Mouse (Mus musculus) forebrain, postnatal 0 days (tissue): ENCODE measurements around the gene Mast3. TPM values are rescaled to one million over a fixed set of nuclear protein-coding genes. Genes with fewer than 3 reads are reported as not detected.

Experiments
- ATAC-seq: fragments of 200-750 bp; cut with Nextera tagmentation; 2 replicates; pipeline ENCODE4 v1.8.0; 2017; ENCODE audit warnings: mild to moderate bottlenecking, moderate library complexity
- DNase-seq: peaks from one replicate; pipeline ENCODE4 v3.0.0-alpha.2; 2015
- H3K27ac ChIP-seq: fragments of 300-500 bp; sonication (generic); 2 replicates; pipeline ENCODE4 v1.5.1; 2014; ENCODE audit warnings: low read depth, mild to moderate bottlenecking, antibody characterized with exemption, low read length, moderate library complexity, mixed read lengths
- H3K27me3 ChIP-seq: fragments of 300-500 bp; sonication (generic); 2 replicates; pipeline ENCODE4 v1.6.1; 2014; ENCODE audit warnings: mild to moderate bottlenecking, low read length, mixed read lengths; ENCODE audit not compliant: insufficient read depth
- H3K36me3 ChIP-seq: fragments of 300-500 bp; sonication (generic); 2 replicates; pipeline ENCODE4 v1.6.1; 2014; ENCODE audit warnings: mild to moderate bottlenecking, moderate library complexity; ENCODE audit not compliant: insufficient read depth
- H3K4me1 ChIP-seq: fragments of 300-500 bp; sonication (generic); 2 replicates; pipeline ENCODE4 v1.6.1; 2014; ENCODE audit warnings: antibody characterized with exemption; ENCODE audit not compliant: insufficient read depth
- H3K4me2 ChIP-seq: fragments of 300-500 bp; sonication (generic); 2 replicates; pipeline ENCODE4 v1.6.1; 2014; ENCODE audit warnings: low read depth, mild to moderate bottlenecking, moderate library complexity
- H3K4me3 ChIP-seq: fragments of 300-500 bp; sonication (generic); 2 replicates; pipeline ENCODE4 v1.5.1; 2014; ENCODE audit warnings: low read depth, low read length, mixed read lengths
- H3K9ac ChIP-seq: fragments of 300-500 bp; sonication (generic); 2 replicates; pipeline ENCODE4 v1.6.1; 2014; ENCODE audit warnings: mild to moderate bottlenecking
- H3K9me3 ChIP-seq: fragments of 300-500 bp; sonication (generic); 2 replicates; pipeline ENCODE4 v1.6.1; 2016; ENCODE audit warnings: low read length
- CTCF ChIP-seq: sonication (generic); IDR thresholded peaks from 2 replicates; pipeline ENCODE4 v1.5.1; 2016; ENCODE audit warnings: antibody characterized with exemption, control low read depth, low read depth
- WGBS: fragments of 180-500 bp; shearing (Covaris S2); extraction: QIAGEN DNeasy Blood & Tissue Kit; methylation state at CpG from one replicate; pipeline ENCODE4 v1.1.7; 2014; 5-methylcytosine and 5-hydroxymethylcytosine counted together
- polyA plus RNA-seq: library from polyadenylated mRNA; unstranded; fragments of >200 nt; fragmentation: Nextera tagmentation; extraction: Ambion mirVana; gene quantifications from 2 replicates; pipeline ENCODE4 v1.2.1, GENCODE M21; 2015
- total RNA-seq: library from RNA; depleted of rRNA; stranded (reverse); fragments of >200 nt; gene quantifications from 2 replicates; pipeline ENCODE4 v1.2.3, GENCODE M21; 2014

Mast3 gene
- total and polyA plus RNA-seq, 2 experiments from 2014 or later, result 25.2 to 60.0 TPM

GRCm38 (mm10) chr8:70772890-70773289 lies 32.0 kb downstream of the Mast3 start:
- Histone ChIP-seq H3K4me1 (peaks cover 20% of the 10 kb centered on the region), H3K27me3 (no peaks in the 10 kb centered on the region), H3K36me3 (peaks cover 62% of the 10 kb centered on the region), H3K4me2 (no peak overlapping the region), H3K27ac (no peak overlapping the region), H3K9me3 (no peaks in the 10 kb centered on the region), H3K4me3 (no peak overlapping the region), H3K9ac (peak overlapping the region; percentile 100; the same call in 1 of the 2 replicates)
- ATAC-seq (no peak), DNase-seq (no peak)
- no peak for TF ChIP-seq CTCF
- 87% methylated on average over 9 of the region's 9 CpGs for WGBS

GRCm38 (mm10) chr8:70772075-70772474 lies 32.8 kb downstream of the Mast3 start:
- DNase-seq, result no peak
- H3K9me3 ChIP-seq, result no peaks in the 10 kb centered on the region

GRCm38 (mm10) chr8:70771217-70771616 lies 33.6 kb downstream of the Mast3 start:
- peaks cover 71% of the 10 kb centered on the region for H3K36me3 ChIP-seq
- WGBS, result 89% methylated on average over 7 of the region's 7 CpGs
- H3K4me1 ChIP-seq, result peaks cover 20% of the 10 kb centered on the region; the same call in 1 of the 2 replicates
- H3K27ac ChIP-seq, result no peak overlapping the region
- no peak for TF ChIP-seq CTCF
- DNase-seq (no peak), ATAC-seq (no peak)
- H3K9me3 ChIP-seq, result no peaks in the 10 kb centered on the region
- H3K27me3 ChIP-seq, result no peaks in the 10 kb centered on the region
- H3K9ac ChIP-seq, result no peak overlapping the region
- H3K4me3 ChIP-seq, result no peak overlapping the region
- H3K4me2 ChIP-seq, result no peak overlapping the region

More at GRCm38 (mm10) chr8:70772075-70772474, 32.8 kb downstream of the Mast3 start:
- Histone ChIP-seq H3K4me1 (peaks cover 16% of the 10 kb centered on the region; the same call in 1 of the 2 replicates), H3K4me2 (no peak overlapping the region), H3K4me3 (no peak overlapping the region), H3K36me3 (peaks cover 70% of the 10 kb centered on the region), H3K9ac (no peak overlapping the region), H3K27ac (no peak overlapping the region), H3K27me3 (no peaks in the 10 kb centered on the region)
- WGBS, result 93% methylated on average over 13 of the region's 13 CpGs
- no peak for TF ChIP-seq CTCF
- ATAC-seq, result no peak

GRCm38 (mm10) chr8:70770748-70771147 lies 34.1 kb downstream of the Mast3 start:
- H3K9me3 ChIP-seq, result no peaks in the 10 kb centered on the region
- H3K27ac ChIP-seq, result no peak overlapping the region
- no peak overlapping the region for H3K4me2 ChIP-seq
- TF ChIP-seq CTCF, result no peak
- no peak overlapping the region for H3K4me3 ChIP-seq
- H3K4me1 ChIP-seq, result peaks cover 19% of the 10 kb centered on the region; the same call in 1 of the 2 replicates
- H3K27me3 ChIP-seq, result no peaks in the 10 kb centered on the region; the same call in 1 of the 2 replicates
- H3K9ac ChIP-seq, result no peak overlapping the region
- ATAC-seq (no peak), DNase-seq (no peak)
- H3K36me3 ChIP-seq, result peaks cover 71% of the 10 kb centered on the region
- 94% methylated on average over 13 of the region's 13 CpGs for WGBS

GRCm38 (mm10) chr8:70769858-70770257 lies 35.0 kb downstream of the Mast3 start:
- WGBS, result 75% methylated on average over 12 of the region's 12 CpGs
- H3K4me1 ChIP-seq, result peaks cover 10% of the 10 kb centered on the region; the same call in 1 of the 2 replicates

GRCm38 (mm10) chr8:70769359-70769758 lies 35.5 kb downstream of the Mast3 start:
- 7% methylated on average over 26 of the region's 26 CpGs for WGBS
- no peak overlapping the region for H3K4me3 ChIP-seq
- H3K27ac ChIP-seq, result no peak overlapping the region

More at GRCm38 (mm10) chr8:70769858-70770257, 35.0 kb downstream of the Mast3 start:
- Histone ChIP-seq H3K9ac (no peak overlapping the region), H3K36me3 (peaks cover 69% of the 10 kb centered on the region), H3K4me2 (no peak overlapping the region), H3K27me3 (no peaks in the 10 kb centered on the region; the same call in 1 of the 2 replicates), H3K9me3 (no peaks in the 10 kb centered on the region), H3K4me3 (no peak overlapping the region), H3K27ac (no peak overlapping the region)
- ATAC-seq, result no peak
- no peak for DNase-seq
- TF ChIP-seq CTCF, result no peak

GRCm38 (mm10) chr8:70768956-70769355 lies 35.9 kb downstream of the Mast3 start:
- no peak overlapping the region for H3K4me3 ChIP-seq
- no peak overlapping the region for H3K9ac ChIP-seq
- 0 out of 2 replicates have a peak, but pooled peaks cover 5% of the 10 kb centered on the region for H3K4me1 ChIP-seq
- no peak overlapping the region for H3K27ac ChIP-seq
- H3K27me3 ChIP-seq, result no peaks in the 10 kb centered on the region; the same call in 1 of the 2 replicates
- no peak for TF ChIP-seq CTCF
- H3K4me2 ChIP-seq, result no peak overlapping the region
- no peaks in the 10 kb centered on the region for H3K9me3 ChIP-seq
- DNase-seq (no peak), ATAC-seq (peak; percentile 1; the same call in 1 of the 2 replicates)
- peaks cover 61% of the 10 kb centered on the region for H3K36me3 ChIP-seq
- 80% methylated on average over 16 of the region's 16 CpGs for WGBS

More at GRCm38 (mm10) chr8:70769359-70769758, 35.5 kb downstream of the Mast3 start:
- peak; percentile 90 for ATAC-seq
- Histone ChIP-seq H3K4me1 (peaks cover 8% of the 10 kb centered on the region; the same call in 1 of the 2 replicates), H3K4me2 (no peak overlapping the region), H3K9me3 (no peaks in the 10 kb centered on the region), H3K36me3 (peaks cover 64% of the 10 kb centered on the region), H3K27me3 (no peaks in the 10 kb centered on the region; the same call in 1 of the 2 replicates), H3K9ac (no peak overlapping the region)
- TF ChIP-seq CTCF, result peak; percentile 100
- peak; percentile 97 for DNase-seq
